Mouse (Mus musculus): ENCODE results near the gene Chsy1. TPM values are rescaled to one million over a fixed set of nuclear protein-coding genes. Genes with fewer than 3 reads are reported as not detected.

The Chsy1 gene
- polyA plus RNA-seq, 2 experiments: 7.9 to 9.0 TPM

GRCm38 (mm10) chr7:66098803-66099202 is 10.5 kb upstream of the Chsy1 start:
- H3K9me3 ChIP-seq (ENCODE audit: control insufficient read depth, low read length): no peaks in the 10 kb centered on the region
- no peaks in the 10 kb centered on the region for H3K36me3 ChIP-seq (replicated peaks; ENCODE audit: control insufficient read depth, insufficient read depth, low read depth)
- DNase-seq (ENCODE audit: low read depth in 3 of 3, low spot score in 3 of 3) (no peak), ATAC-seq (ENCODE audit: insufficient read depth) (no peak)
- H3K9ac ChIP-seq (replicated peaks): no peak overlapping the region
- H3K27me3 ChIP-seq (ENCODE audit: control insufficient read depth, insufficient read depth, low read length): no peaks in the 10 kb centered on the region; the same call in 1 of the 2 replicates
- H3K4me1 ChIP-seq (replicated peaks; ENCODE audit: control insufficient read depth in 2 of 2, insufficient read depth in 2 of 2, low read length in 1 of 2): no peaks in the 10 kb centered on the region
- no peak overlapping the region for H3K27ac ChIP-seq
- no peak for TF ChIP-seq CTCF (IDR thresholded peaks at IDR 0.05; ENCODE audit: low read depth)
- no peak for TF ChIP-seq EP300 (IDR thresholded peaks at IDR 0.05; ENCODE audit: low read depth)
- WGBS (ENCODE audit: insufficient replicate concordance): 58% methylated on average over 7 of the region's 7 CpGs
- no peak overlapping the region for H3K4me3 ChIP-seq (ENCODE audit: insufficient read depth in 1 of 2, low read depth in 2 of 2, low read length in 2 of 2)
- no peak overlapping the region for H3K4me2 ChIP-seq (ENCODE audit: low read depth)

GRCm38 (mm10) chr7:66101866-66102265 is 7.4 kb upstream of the Chsy1 start:
- DNase-seq (ENCODE audit: low read depth in 3 of 3, low spot score in 3 of 3) (peak in 1 of 3 experiments; percentile 44), ATAC-seq (ENCODE audit: insufficient read depth) (no peak)
- H3K4me3 ChIP-seq (ENCODE audit: insufficient read depth in 1 of 2, low read depth in 2 of 2, low read length in 2 of 2): no peak overlapping the region
- H3K4me1 ChIP-seq (replicated peaks; ENCODE audit: control insufficient read depth in 2 of 2, insufficient read depth in 2 of 2, low read length in 1 of 2): no peaks in the 10 kb centered on the region; a peak in 1 of 4 replicates
- no peaks in the 10 kb centered on the region for H3K36me3 ChIP-seq (replicated peaks; ENCODE audit: control insufficient read depth, insufficient read depth, low read depth)
- TF ChIP-seq CTCF (IDR thresholded peaks at IDR 0.05; ENCODE audit: low read depth) (peak; percentile 67), EP300 (IDR thresholded peaks at IDR 0.05; ENCODE audit: low read depth) (no peak)
- H3K9me3 ChIP-seq (ENCODE audit: control insufficient read depth, low read length): no peaks in the 10 kb centered on the region
- WGBS (ENCODE audit: insufficient replicate concordance): 7% methylated on average over 4 of the region's 4 CpGs
- H3K27ac ChIP-seq: no peak overlapping the region
- no peak overlapping the region for H3K4me2 ChIP-seq (ENCODE audit: low read depth)
- H3K9ac ChIP-seq (replicated peaks): no peak overlapping the region
- no peaks in the 10 kb centered on the region; the same call in 1 of the 2 replicates for H3K27me3 ChIP-seq (ENCODE audit: control insufficient read depth, insufficient read depth, low read length)

- Histone ChIP-seq H3K4me2 (ENCODE audit: low read depth) (no peak overlapping the region), H3K27me3 (ENCODE audit: control insufficient read depth, insufficient read depth, low read length) (no peaks in the 10 kb centered on the region; the same call in none of the 2 replicates), H3K9me3 (ENCODE audit: control insufficient read depth, low read length) (no peaks in the 10 kb centered on the region), H3K36me3 (replicated peaks; ENCODE audit: control insufficient read depth, insufficient read depth, low read depth) (no peaks in the 10 kb centered on the region), H3K9ac (replicated peaks) (no peak overlapping the region), H3K4me1 (replicated peaks; ENCODE audit: control insufficient read depth in 2 of 2, insufficient read depth in 2 of 2, low read length in 1 of 2) (peaks cover 2% of the 10 kb centered on the region in 2 experiments; a peak in 2 of 4 replicates), H3K27ac (no peak overlapping the region), H3K4me3 (ENCODE audit: insufficient read depth in 1 of 2, low read depth in 2 of 2, low read length in 2 of 2) (no peak overlapping the region)
- DNase-seq (ENCODE audit: low read depth in 3 of 3, low spot score in 3 of 3): no peak
- 71% methylated on average over 5 of the region's 5 CpGs for WGBS (ENCODE audit: insufficient replicate concordance)
- TF ChIP-seq CTCF (IDR thresholded peaks at IDR 0.05; ENCODE audit: low read depth) (no peak), EP300 (IDR thresholded peaks at IDR 0.05; ENCODE audit: low read depth) (no peak)
- no peak for ATAC-seq (ENCODE audit: insufficient read depth)
Observed at GRCm38 (mm10) chr7:66104531-66104930, 4.8 kb upstream of the Chsy1 start.

- Histone ChIP-seq H3K4me1 (replicated peaks; ENCODE audit: control insufficient read depth in 2 of 2, insufficient read depth in 2 of 2, low read length in 1 of 2) (peaks cover 2 to 4% of the 10 kb centered on the region in 2 experiments; a peak in 2 of 4 replicates), H3K27me3 (ENCODE audit: control insufficient read depth, insufficient read depth, low read length) (no peaks in the 10 kb centered on the region; the same call in 1 of the 2 replicates), H3K27ac (no peak overlapping the region), H3K9me3 (ENCODE audit: control insufficient read depth, low read length) (no peaks in the 10 kb centered on the region), H3K36me3 (replicated peaks; ENCODE audit: control insufficient read depth, insufficient read depth, low read depth) (no peaks in the 10 kb centered on the region), H3K4me3 (ENCODE audit: insufficient read depth in 1 of 2, low read depth in 2 of 2, low read length in 2 of 2) (no peak overlapping the region), H3K4me2 (ENCODE audit: low read depth) (no peak overlapping the region), H3K9ac (replicated peaks) (no peak overlapping the region)
- TF ChIP-seq CTCF (IDR thresholded peaks at IDR 0.05; ENCODE audit: low read depth) (no peak), EP300 (IDR thresholded peaks at IDR 0.05; ENCODE audit: low read depth) (no peak)
- no peak for ATAC-seq (ENCODE audit: insufficient read depth)
- DNase-seq (ENCODE audit: low read depth in 3 of 3, low spot score in 3 of 3): no peak
- WGBS (ENCODE audit: insufficient replicate concordance): 53% methylated on average over 4 of the region's 4 CpGs
Observed at GRCm38 (mm10) chr7:66105771-66106170, 3.5 kb upstream of the Chsy1 start.

- H3K4me3 ChIP-seq (ENCODE audit: insufficient read depth in 1 of 2, low read depth in 2 of 2, low read length in 2 of 2): no peak overlapping the region
- DNase-seq (ENCODE audit: low read depth in 3 of 3, low spot score in 3 of 3): no peak
- no peak overlapping the region for H3K4me2 ChIP-seq (ENCODE audit: low read depth)
- H3K9me3 ChIP-seq (ENCODE audit: control insufficient read depth, low read length): no peaks in the 10 kb centered on the region
- no peak overlapping the region for H3K9ac ChIP-seq (replicated peaks)
- H3K36me3 ChIP-seq (replicated peaks; ENCODE audit: control insufficient read depth, insufficient read depth, low read depth): no peaks in the 10 kb centered on the region
- H3K27ac ChIP-seq: no peak overlapping the region
- WGBS (ENCODE audit: insufficient replicate concordance): 64% methylated on average over 7 of the region's 7 CpGs
- H3K27me3 ChIP-seq (ENCODE audit: control insufficient read depth, insufficient read depth, low read length): no peaks in the 10 kb centered on the region; the same call in 1 of the 2 replicates
- TF ChIP-seq CTCF (IDR thresholded peaks at IDR 0.05; ENCODE audit: low read depth) (no peak), EP300 (IDR thresholded peaks at IDR 0.05; ENCODE audit: low read depth) (no peak)
- peaks cover 2 to 7% of the 10 kb centered on the region in 2 experiments; a peak in 3 of 4 replicates for H3K4me1 ChIP-seq (replicated peaks; ENCODE audit: control insufficient read depth in 2 of 2, insufficient read depth in 2 of 2, low read length in 1 of 2)
- ATAC-seq (ENCODE audit: insufficient read depth): no peak
Observed at GRCm38 (mm10) chr7:66106581-66107056, 2.7 kb upstream of the Chsy1 start.

Measured in liver, embryonic 14.5 days (tissue).